Mouse (Mus musculus): ENCODE data around the gene Morf4l2.

- TF ChIP-seq CTCF (IDR thresholded peaks at IDR 0.05; ENCODE audit: low read depth, low read length), result no peak
- no peak for TF ChIP-seq POLR2A (IDR thresholded peaks at IDR 0.05; ENCODE audit: extremely low read depth, insufficient read depth, low read length)
Measured at GRCm38 (mm10) chrX:136693196-136693595, 50.3 kb downstream of the Morf4l2 start.

All from liver, adult 2 months (tissue).